Mouse (Mus musculus) liver, embryonic 12.5 days (tissue): ENCODE measurements around the gene Slc5a2. TPM values are rescaled to one million over a fixed set of nuclear protein-coding genes. Genes with fewer than 3 reads are reported as not detected.

ENCODE experiments used
- ATAC-seq: fragments of 200-750 bp; cut with Nextera tagmentation; 2 replicates; pipeline ENCODE4 v1.8.0; 2017; ENCODE audit warnings: moderate number of reproducible peaks, mild to moderate bottlenecking, moderate library complexity
- H3K27ac ChIP-seq: fragments of 300-500 bp; sonication (generic); 2 replicates; pipeline ENCODE4 v1.5.1; 2016; ENCODE audit warnings: mild to moderate bottlenecking
- H3K27me3 ChIP-seq: fragments of 300-500 bp; sonication (generic); replicated peaks from 2 replicates; pipeline ENCODE4 v1.6.1; 2016; ENCODE audit warnings: mild to moderate bottlenecking, moderate library complexity
- H3K36me3 ChIP-seq: fragments of 300-500 bp; sonication (generic); 2 replicates; pipeline ENCODE4 v1.6.1; 2016; ENCODE audit warnings: mild to moderate bottlenecking, moderate library complexity
- H3K4me1 ChIP-seq: fragments of 300-500 bp; sonication (generic); 2 replicates; pipeline ENCODE4 v1.6.1; 2016
- H3K4me2 ChIP-seq: fragments of 300-500 bp; sonication (generic); 2 replicates; pipeline ENCODE4 v1.6.1; 2016; ENCODE audit warnings: mild to moderate bottlenecking, moderate library complexity
- H3K4me3 ChIP-seq: fragments of 300-500 bp; sonication (generic); 2 replicates; pipeline ENCODE4 v1.5.1; 2016; ENCODE audit warnings: mild to moderate bottlenecking, moderate library complexity
- H3K9ac ChIP-seq: fragments of 300-500 bp; sonication (generic); 2 replicates; pipeline ENCODE4 v1.6.1; 2016; ENCODE audit warnings: mild to moderate bottlenecking, moderate library complexity
- H3K9me3 ChIP-seq: fragments of 300-500 bp; sonication (generic); replicated peaks from 2 replicates; pipeline ENCODE4 v1.6.1; 2016; ENCODE audit warnings: mild to moderate bottlenecking, moderate library complexity
- WGBS: fragments of 180-500 bp; shearing (Covaris S2); methylation state at CpG from one replicate; pipeline ENCODE4 v1.1.7; 2016; ENCODE audit not compliant: insufficient replicate concordance; 5-methylcytosine and 5-hydroxymethylcytosine counted together
- polyA plus RNA-seq: library from polyadenylated mRNA; unstranded; fragments of >200 nt; fragmentation: Nextera tagmentation; extraction: Ambion mirVana; gene quantifications from 2 replicates; pipeline ENCODE4 v1.2.1, GENCODE M21; 2016

Slc5a2 gene
- polyA plus RNA-seq, 1 experiment from 2014 or later = 2.1 TPM

- Histone ChIP-seq H3K27ac (no peak overlapping the region), H3K9ac (no peak overlapping the region), H3K9me3 (no peaks in the 10 kb centered on the region), H3K4me3 (no peak overlapping the region), H3K4me1 (peaks cover 16% of the 10 kb centered on the region), H3K36me3 (peaks cover 11% of the 10 kb centered on the region; the same call in 1 of the 2 replicates), H3K27me3 (peaks cover 73% of the 10 kb centered on the region), H3K4me2 (no peak overlapping the region)
- WGBS = 48% methylated on average over 2 of the region's 2 CpGs
- no peak for ATAC-seq
These were observed 10.5 kb upstream of the Slc5a2 start for GRCm38 (mm10) chr7:128254978-128255377.

GRCm38 (mm10) chr7:128255757-128256156 lies 9.7 kb upstream of the Slc5a2 start:
- Histone ChIP-seq H3K4me1 (peaks cover 13% of the 10 kb centered on the region), H3K9me3 (no peaks in the 10 kb centered on the region), H3K27ac (no peak overlapping the region), H3K4me2 (no peak overlapping the region), H3K9ac (no peak overlapping the region), H3K36me3 (peaks cover 7% of the 10 kb centered on the region; the same call in 1 of the 2 replicates), H3K27me3 (peaks cover 72% of the 10 kb centered on the region), H3K4me3 (no peak overlapping the region)
- WGBS = 71% methylated on average over 5 of the region's 5 CpGs
- no peak for ATAC-seq

DNA sequence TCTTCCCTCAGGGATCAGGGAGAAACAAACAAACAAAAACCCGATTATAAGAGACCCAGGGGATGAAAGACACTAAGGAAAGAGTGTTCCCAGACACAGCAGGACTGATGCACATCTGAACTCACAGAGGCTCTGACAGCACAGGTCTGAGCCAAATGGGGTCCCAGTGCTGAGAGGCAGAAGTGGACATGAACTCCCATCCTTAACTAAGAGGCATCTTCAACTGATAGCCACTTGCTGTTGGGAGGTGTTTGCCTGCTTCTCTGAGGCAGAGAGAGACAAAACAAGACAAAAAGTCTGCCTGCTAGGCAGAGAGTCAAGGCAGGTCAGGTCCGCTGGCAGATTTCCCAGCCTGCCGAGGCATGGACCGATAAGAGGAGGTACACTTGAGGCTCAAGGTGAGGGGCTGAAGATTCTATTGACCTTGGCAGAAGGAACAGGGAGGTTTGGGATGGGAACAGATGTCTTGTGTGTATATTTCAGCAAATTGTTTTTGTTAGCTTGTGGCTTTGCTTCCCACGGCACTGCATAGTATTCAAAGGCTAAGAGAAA lies 8.6 kb upstream of the Slc5a2 start:
- 59% methylated on average over 5 of the region's 5 CpGs for WGBS
- no peak overlapping the region for H3K4me2 ChIP-seq
- ATAC-seq = no peak
- H3K27me3 ChIP-seq = peaks cover 66% of the 10 kb centered on the region
- no peak overlapping the region for H3K27ac ChIP-seq
- H3K36me3 ChIP-seq = peaks cover 7% of the 10 kb centered on the region; the same call in 1 of the 2 replicates
- H3K9ac ChIP-seq = no peak overlapping the region
- peaks cover 13% of the 10 kb centered on the region for H3K4me1 ChIP-seq
- H3K9me3 ChIP-seq = no peaks in the 10 kb centered on the region
- no peak overlapping the region for H3K4me3 ChIP-seq

- peaks cover 4% of the 10 kb centered on the region for H3K36me3 ChIP-seq
- no peak for ATAC-seq
These were observed 599 bp downstream of the Slc5a2 start for GRCm38 (mm10) chr7:128266056-128266455.

DNA sequence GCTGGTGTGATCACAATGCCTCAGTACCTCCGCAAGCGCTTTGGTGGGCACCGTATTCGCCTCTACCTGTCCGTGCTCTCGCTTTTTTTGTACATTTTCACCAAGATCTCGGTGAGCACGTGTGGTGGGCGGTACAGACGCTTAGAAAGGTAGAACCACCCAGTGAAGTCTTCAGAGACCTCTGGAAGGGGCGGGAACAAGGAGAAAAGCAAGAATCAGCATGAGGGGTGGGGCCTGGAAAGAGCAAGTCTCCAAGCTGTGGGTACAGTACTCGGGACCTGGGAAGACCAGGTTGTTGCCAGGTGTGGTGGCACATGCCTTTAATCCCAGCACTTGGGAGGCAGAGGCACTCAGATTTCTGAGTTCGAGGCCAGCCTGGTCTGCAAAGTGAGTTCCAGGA lies 1.9 kb downstream of the Slc5a2 start:
- no peak overlapping the region for H3K4me3 ChIP-seq
- 55% methylated on average over 13 of the region's 13 CpGs for WGBS
- no peak overlapping the region for H3K9ac ChIP-seq
- no peak for ATAC-seq
- H3K27ac ChIP-seq = no peak overlapping the region
- peaks cover 36% of the 10 kb centered on the region for H3K4me1 ChIP-seq
- peaks cover 17% of the 10 kb centered on the region for H3K36me3 ChIP-seq
- H3K4me2 ChIP-seq = no peak overlapping the region
- H3K9me3 ChIP-seq = no peaks in the 10 kb centered on the region
- peaks cover 52% of the 10 kb centered on the region for H3K27me3 ChIP-seq

More at GRCm38 (mm10) chr7:128266056-128266455, 599 bp downstream of the Slc5a2 start:
- 60% methylated on average over 5 of the region's 5 CpGs for WGBS
- Histone ChIP-seq H3K27ac (no peak overlapping the region), H3K27me3 (peaks cover 57% of the 10 kb centered on the region), H3K4me3 (no peak overlapping the region), H3K4me1 (peaks cover 23% of the 10 kb centered on the region), H3K9me3 (no peaks in the 10 kb centered on the region), H3K9ac (no peak overlapping the region), H3K4me2 (no peak overlapping the region)

DNA sequence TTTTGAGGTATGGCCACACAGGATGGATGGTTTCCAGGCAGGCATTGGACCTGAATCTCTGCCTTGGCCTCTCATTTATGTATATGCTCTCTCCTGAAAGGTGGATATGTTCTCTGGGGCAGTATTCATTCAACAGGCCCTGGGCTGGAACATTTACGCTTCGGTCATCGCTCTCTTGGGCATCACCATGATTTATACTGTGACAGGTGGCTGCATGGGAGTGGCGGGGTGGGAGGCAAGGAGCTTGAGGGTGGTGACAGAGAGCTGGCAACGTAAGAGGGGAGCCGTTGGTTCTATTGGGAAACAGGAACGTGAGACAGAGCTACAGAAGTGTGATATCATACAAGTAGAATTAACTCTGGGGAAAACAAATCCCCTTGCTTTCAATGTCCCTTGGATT lies 2.4 kb downstream of the Slc5a2 start:
- Histone ChIP-seq H3K36me3 (peaks cover 21% of the 10 kb centered on the region), H3K27me3 (peaks cover 48% of the 10 kb centered on the region), H3K9me3 (no peaks in the 10 kb centered on the region), H3K27ac (no peak overlapping the region), H3K4me1 (peaks cover 36% of the 10 kb centered on the region), H3K4me2 (no peak overlapping the region), H3K9ac (no peak overlapping the region), H3K4me3 (no peak overlapping the region)
- WGBS = 74% methylated on average over 7 of the region's 7 CpGs
- ATAC-seq = no peak

- Histone ChIP-seq H3K36me3 (peaks cover 48% of the 10 kb centered on the region), H3K9me3 (no peaks in the 10 kb centered on the region), H3K4me2 (peak overlapping the region; percentile 65), H3K4me1 (peaks cover 36% of the 10 kb centered on the region), H3K27me3 (peaks cover 33% of the 10 kb centered on the region), H3K4me3 (peak overlapping the region; percentile 14; the same call in 1 of the 2 replicates), H3K9ac (peak overlapping the region; percentile 57), H3K27ac (peak overlapping the region; percentile 90)
- 20% methylated on average over 13 of the region's 13 CpGs for WGBS
- ATAC-seq = peak; percentile 99
These were observed 5.0 kb downstream of the Slc5a2 start for GRCm38 (mm10) chr7:128270431-128270850.

DNA sequence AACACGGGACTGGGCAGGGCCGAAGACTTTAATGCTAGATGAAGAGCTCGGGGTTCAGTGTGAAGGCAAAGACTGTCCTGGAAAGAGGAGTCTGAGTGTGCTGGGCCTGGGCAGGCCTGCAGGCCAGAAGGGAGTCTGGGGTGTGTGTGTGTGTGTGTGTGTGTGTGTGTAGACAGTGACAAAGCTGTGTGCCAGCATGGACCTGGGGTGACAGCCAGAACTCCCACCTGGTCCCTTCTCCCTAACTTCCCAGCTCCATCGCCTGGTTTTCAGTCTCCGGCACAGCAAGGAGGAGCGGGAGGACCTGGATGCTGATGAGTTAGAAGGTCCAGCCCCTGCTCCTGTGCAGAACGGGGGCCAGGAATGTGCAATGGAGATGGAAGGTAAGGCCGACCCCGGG lies 6.0 kb downstream of the Slc5a2 start:
- Histone ChIP-seq H3K9ac (peak overlapping the region; percentile 51; the same call in 1 of the 2 replicates), H3K27me3 (peaks cover 23% of the 10 kb centered on the region; the same call in 1 of the 2 replicates), H3K27ac (peak overlapping the region; percentile 90), H3K4me3 (no peak overlapping the region), H3K9me3 (no peaks in the 10 kb centered on the region), H3K4me1 (peaks cover 36% of the 10 kb centered on the region), H3K4me2 (peak overlapping the region; percentile 65), H3K36me3 (peaks cover 58% of the 10 kb centered on the region)
- WGBS = 91% methylated on average over 9 of the region's 9 CpGs
- no peak for ATAC-seq

GRCm38 (mm10) chr7:128276051-128276450 lies 10.6 kb downstream of the Slc5a2 start:
- Histone ChIP-seq H3K36me3 (peaks cover 100% of the 10 kb centered on the region), H3K4me2 (no peak overlapping the region), H3K4me1 (peaks cover 31% of the 10 kb centered on the region), H3K27me3 (no peaks in the 10 kb centered on the region), H3K9ac (no peak overlapping the region), H3K4me3 (no peak overlapping the region), H3K27ac (no peak overlapping the region), H3K9me3 (no peaks in the 10 kb centered on the region)
- no peak for ATAC-seq
- 95% methylated on average over 6 of the region's 6 CpGs for WGBS

DNA sequence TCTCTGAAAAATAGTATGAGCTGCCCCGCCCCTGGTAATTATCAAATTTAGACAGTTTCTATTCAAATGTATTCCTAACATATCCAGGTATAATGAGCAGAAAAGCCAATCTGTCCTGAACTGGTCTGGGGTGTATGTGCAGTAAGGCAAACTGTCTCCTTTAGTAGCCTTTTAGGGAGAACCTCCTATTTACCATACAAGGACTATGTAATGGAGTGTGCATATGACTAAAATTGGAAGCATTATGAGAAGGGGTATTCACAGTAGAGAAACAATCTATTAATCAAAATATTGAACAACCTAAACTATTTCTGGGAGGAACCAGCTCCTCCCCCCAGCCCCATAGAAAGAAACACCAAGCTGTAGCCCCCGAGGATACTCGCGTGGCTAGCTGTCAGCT lies 14.3 kb downstream of the Slc5a2 start:
- WGBS = 90% methylated on average over 4 of the region's 4 CpGs
- Histone ChIP-seq H3K9me3 (no peaks in the 10 kb centered on the region), H3K4me2 (no peak overlapping the region), H3K27me3 (no peaks in the 10 kb centered on the region), H3K9ac (no peak overlapping the region), H3K4me3 (no peak overlapping the region), H3K36me3 (peaks cover 91% of the 10 kb centered on the region), H3K4me1 (peaks cover 34% of the 10 kb centered on the region), H3K27ac (peak overlapping the region; percentile 32)
- ATAC-seq = no peak

DNA sequence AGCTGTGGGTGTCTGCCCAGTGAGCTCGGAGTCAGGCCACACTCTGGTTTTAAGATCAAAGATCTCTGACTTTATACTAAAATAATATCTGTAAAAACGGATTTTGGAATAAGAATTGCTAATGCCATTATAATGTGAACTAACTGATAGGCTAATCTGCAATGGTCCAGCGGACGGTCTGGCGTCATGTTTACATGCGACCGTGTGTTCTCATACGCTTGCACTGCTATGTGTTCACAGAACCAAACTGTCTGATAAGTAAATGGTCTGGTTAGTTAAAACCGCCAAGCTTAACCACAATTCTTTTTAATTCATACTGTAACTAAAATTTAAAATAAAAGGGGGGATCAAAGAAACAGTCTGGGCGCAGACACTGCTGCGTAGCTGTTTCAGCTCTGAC lies 16.3 kb downstream of the Slc5a2 start:
- ATAC-seq = no peak
- Histone ChIP-seq H3K4me1 (peaks cover 47% of the 10 kb centered on the region), H3K4me2 (no peak overlapping the region), H3K4me3 (no peak overlapping the region), H3K9ac (no peak overlapping the region), H3K27me3 (no peaks in the 10 kb centered on the region), H3K27ac (no peak overlapping the region), H3K9me3 (no peaks in the 10 kb centered on the region), H3K36me3 (peaks cover 91% of the 10 kb centered on the region)
- WGBS = 78% methylated on average over 11 of the region's 11 CpGs

DNA sequence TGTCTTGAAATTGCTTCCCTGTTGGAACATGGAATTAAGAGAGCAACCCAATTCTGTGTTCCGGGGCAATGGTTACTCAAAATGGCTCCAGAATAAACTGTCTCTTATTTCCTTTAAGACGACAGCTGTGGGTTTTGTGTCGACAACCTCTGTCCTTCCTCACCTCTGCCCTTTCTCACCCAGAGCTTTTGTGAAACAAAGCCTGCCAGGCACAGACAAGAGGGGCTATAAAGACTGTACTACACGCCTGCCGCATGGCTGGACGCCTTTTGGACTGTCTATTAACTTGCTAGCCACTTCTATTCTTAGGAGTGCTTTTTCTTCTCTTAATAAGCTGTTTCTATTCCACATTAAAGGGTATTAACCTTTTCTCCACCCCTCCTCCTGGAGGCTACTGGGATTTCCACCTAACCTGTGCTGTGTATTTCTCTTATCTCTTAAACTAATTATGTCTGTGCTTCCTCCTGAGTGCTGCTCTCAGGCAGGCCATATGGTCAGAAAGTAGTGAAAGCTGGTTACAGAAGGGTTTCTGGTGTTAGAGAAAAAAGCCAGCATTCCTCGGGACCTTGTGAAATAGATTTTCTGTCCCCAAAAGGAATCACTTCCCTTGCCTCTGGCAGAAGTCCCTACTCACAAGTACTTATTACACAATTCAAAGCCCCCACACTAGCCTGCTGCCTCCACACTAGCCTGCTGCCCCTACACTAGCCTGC lies 17.2 kb downstream of the Slc5a2 start:
- Histone ChIP-seq H3K27ac (peak overlapping the region; percentile 67), H3K36me3 (peaks cover 91% of the 10 kb centered on the region), H3K9me3 (no peaks in the 10 kb centered on the region), H3K4me3 (no peak overlapping the region), H3K9ac (no peak overlapping the region), H3K4me1 (peaks cover 56% of the 10 kb centered on the region), H3K4me2 (no peak overlapping the region), H3K27me3 (no peaks in the 10 kb centered on the region)
- 71% methylated on average over 7 of the region's 7 CpGs for WGBS
- no peak for ATAC-seq
